Mouse (Mus musculus): Measurements from ENCODE around the gene Serpinb9b. TPM values are rescaled to one million over a fixed set of nuclear protein-coding genes. Genes with fewer than 3 reads are reported as not detected.
A peak's percentile ranks its signal among the peaks of the same experiment; 100 is the strongest.

Gene Serpinb9b
- polyA plus RNA-seq, 1 experiment from 2014 or later, result 0.05 TPM

GRCm38 (mm10) chr13:33085695-33086432 is 58.6 kb downstream of the Serpinb9b start:
- H3K4me1 ChIP-seq, result no peaks in the 10 kb centered on the region; the same call in 1 of the 2 replicates
- no peak overlapping the region for H3K9ac ChIP-seq
- no peak overlapping the region for H3K4me3 ChIP-seq (replicated peaks)
- H3K9me3 ChIP-seq, result peaks cover 9% of the 10 kb centered on the region; the same call in 1 of the 2 replicates
- peak; percentile 61; the same call in 1 of the 2 replicates for ATAC-seq (ENCODE audit: low FRiP score)
- no peaks in the 10 kb centered on the region for H3K27me3 ChIP-seq
- no peak overlapping the region for H3K27ac ChIP-seq
- H3K4me2 ChIP-seq, result no peak overlapping the region
- H3K36me3 ChIP-seq (replicated peaks), result no peaks in the 10 kb centered on the region

GRCm38 (mm10) chr13:33089566-33089965 is 62.4 kb downstream of the Serpinb9b start:
- 88% methylated on average over 3 of the region's 3 CpGs for WGBS
- no peak overlapping the region for H3K9ac ChIP-seq

GRCm38 (mm10) chr13:33090546-33090945 is 63.3 kb downstream of the Serpinb9b start:
- ATAC-seq (ENCODE audit: low FRiP score), result no peak
- WGBS, result 69% methylated on average over 1 of the region's 1 CpGs
- no peaks in the 10 kb centered on the region for H3K27me3 ChIP-seq
- no peak overlapping the region for H3K4me2 ChIP-seq
- H3K9me3 ChIP-seq, result peaks cover 9% of the 10 kb centered on the region; the same call in 1 of the 2 replicates
- H3K36me3 ChIP-seq (replicated peaks), result no peaks in the 10 kb centered on the region
- H3K4me1 ChIP-seq, result no peaks in the 10 kb centered on the region; the same call in 1 of the 2 replicates
- no peak overlapping the region for H3K27ac ChIP-seq
- H3K4me3 ChIP-seq (replicated peaks), result no peak overlapping the region
- no peak overlapping the region for H3K9ac ChIP-seq

More at GRCm38 (mm10) chr13:33089566-33089965, 62.4 kb downstream of the Serpinb9b start:
- Histone ChIP-seq H3K4me1 (no peaks in the 10 kb centered on the region; the same call in 1 of the 2 replicates), H3K4me3 (replicated peaks) (no peak overlapping the region), H3K27ac (no peak overlapping the region), H3K4me2 (no peak overlapping the region), H3K36me3 (replicated peaks) (no peaks in the 10 kb centered on the region), H3K27me3 (no peaks in the 10 kb centered on the region), H3K9me3 (peaks cover 9% of the 10 kb centered on the region; the same call in 1 of the 2 replicates)
- no peak for ATAC-seq (ENCODE audit: low FRiP score)

GRCm38 (mm10) chr13:33091306-33091705 is 64.1 kb downstream of the Serpinb9b start:
- Histone ChIP-seq H3K9me3 (peaks cover 9% of the 10 kb centered on the region; the same call in 1 of the 2 replicates), H3K36me3 (replicated peaks) (no peaks in the 10 kb centered on the region), H3K27me3 (no peaks in the 10 kb centered on the region), H3K9ac (no peak overlapping the region), H3K4me2 (no peak overlapping the region), H3K4me3 (replicated peaks) (no peak overlapping the region), H3K4me1 (no peaks in the 10 kb centered on the region), H3K27ac (no peak overlapping the region)
- no peak for ATAC-seq (ENCODE audit: low FRiP score)
- WGBS, result 92% methylated on average over 1 of the region's 1 CpGs

Other genes with a start within 250 kb of the Serpinb9b start
- gene Mylk4, start 243.5 kb upstream of the Serpinb9b start, polyA plus RNA-seq (2016; fragmentation: Nextera tagmentation; extraction: Ambion mirVana), result 0.13 and 0.22 TPM in 2 replicates
- 29.1 and 30.4 TPM in 2 replicates for gene Wrnip1, start 225.4 kb upstream of the Serpinb9b start, polyA plus RNA-seq (2016; fragmentation: Nextera tagmentation; extraction: Ambion mirVana)
- gene D930007J09Rik, start 224.6 kb upstream of the Serpinb9b start, polyA plus RNA-seq (2016; fragmentation: Nextera tagmentation; extraction: Ambion mirVana), result not detected in 2 replicates
- 0.33 and 0.51 TPM in 2 replicates for gene Serpinb1a, start 176.2 kb upstream of the Serpinb9b start, polyA plus RNA-seq (2016; fragmentation: Nextera tagmentation; extraction: Ambion mirVana)
- gene Serpinb1c, start 129.2 kb upstream of the Serpinb9b start, polyA plus RNA-seq (2016; fragmentation: Nextera tagmentation; extraction: Ambion mirVana), result not detected in 2 replicates
- gene Serpinb6b, start 62.2 kb upstream of the Serpinb9b start, polyA plus RNA-seq (2016; fragmentation: Nextera tagmentation; extraction: Ambion mirVana), result 0.49 and 0.52 TPM in 2 replicates
- 0.26 and 0.63 TPM in 2 replicates for gene Serpinb9, start 24.2 kb upstream of the Serpinb9b start, polyA plus RNA-seq (2016; fragmentation: Nextera tagmentation; extraction: Ambion mirVana)
- gene Serpinb1b, start 51.2 kb downstream of the Serpinb9b start, polyA plus RNA-seq (2016; fragmentation: Nextera tagmentation; extraction: Ambion mirVana), result 0.98 and 0.99 TPM in 2 replicates
- not detected in 2 replicates for gene Serpinb9c, start 132.3 kb downstream of the Serpinb9b start, polyA plus RNA-seq (2016; fragmentation: Nextera tagmentation; extraction: Ambion mirVana)
- not detected in 2 replicates for gene Serpinb9d, start 165.5 kb downstream of the Serpinb9b start, polyA plus RNA-seq (2016; fragmentation: Nextera tagmentation; extraction: Ambion mirVana)
- gene Serpinb9e, start 222.2 kb downstream of the Serpinb9b start, polyA plus RNA-seq (2016; fragmentation: Nextera tagmentation; extraction: Ambion mirVana), result not detected in 2 replicates

Measured in forebrain, embryonic 12.5 days (tissue).